Mouse (Mus musculus): Measurements from ENCODE around the gene Cxcl12.

The Cxcl12 gene

GRCm38 (mm10) chr6:117168321-117169011 is at the start of gene Cxcl12:
Cxcl12 (plus strand) TSS chr6:117168535.
- peak; percentile 67 for DNase-seq

GRCm38 (mm10) chr6:117122074-117122473 is 46.3 kb upstream of the Cxcl12 start:
- DNase-seq = no peak

GRCm38 (mm10) chr6:117126356-117126755 is 42.0 kb upstream of the Cxcl12 start:
- no peak for DNase-seq

DNA sequence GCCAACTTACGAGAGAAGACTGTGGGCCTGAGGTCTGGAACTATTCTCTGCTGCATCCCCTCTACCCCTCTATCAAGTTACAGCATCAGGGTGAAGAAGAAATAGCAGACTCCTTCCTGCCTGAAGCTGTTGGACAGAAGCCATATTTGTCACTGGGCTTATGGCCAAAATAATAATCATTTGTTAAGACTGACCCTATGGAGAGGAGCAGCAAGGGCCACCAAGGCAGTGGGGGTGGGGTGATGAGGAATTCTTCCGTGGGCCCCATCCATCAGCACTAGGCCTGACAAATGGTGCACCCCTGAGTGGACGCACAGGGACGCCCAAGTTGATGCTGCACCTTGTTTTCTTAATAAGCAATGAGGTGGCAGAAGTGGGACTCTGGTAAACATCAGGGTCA is 38.9 kb upstream of the Cxcl12 start:
- peak; percentile 23 for DNase-seq

GRCm38 (mm10) chr6:117130680-117131111 is 37.6 kb upstream of the Cxcl12 start:
- no peak for DNase-seq

DNA sequence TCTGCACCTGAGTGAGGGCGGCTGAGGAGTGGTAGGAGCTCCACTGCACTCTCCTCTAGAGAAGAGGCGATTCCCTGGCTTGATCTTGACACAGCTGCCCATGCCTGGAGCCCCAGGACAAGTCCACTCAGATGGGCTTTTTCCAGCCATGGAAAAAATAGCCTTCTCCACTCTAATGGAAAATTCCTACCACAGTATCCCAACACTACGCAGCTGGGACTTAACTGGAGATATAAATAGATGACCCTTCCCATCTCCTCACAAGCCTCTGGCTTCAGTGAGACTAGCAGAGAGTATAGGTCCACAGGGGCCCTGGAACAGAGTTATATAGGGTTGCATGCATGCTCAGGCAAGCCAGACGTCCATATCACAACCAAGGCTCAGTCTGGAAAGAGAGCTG is 33.8 kb upstream of the Cxcl12 start:
- no peak for DNase-seq

GRCm38 (mm10) chr6:117137735-117138134 is 30.6 kb upstream of the Cxcl12 start:
- peak; percentile 19 for DNase-seq

DNA sequence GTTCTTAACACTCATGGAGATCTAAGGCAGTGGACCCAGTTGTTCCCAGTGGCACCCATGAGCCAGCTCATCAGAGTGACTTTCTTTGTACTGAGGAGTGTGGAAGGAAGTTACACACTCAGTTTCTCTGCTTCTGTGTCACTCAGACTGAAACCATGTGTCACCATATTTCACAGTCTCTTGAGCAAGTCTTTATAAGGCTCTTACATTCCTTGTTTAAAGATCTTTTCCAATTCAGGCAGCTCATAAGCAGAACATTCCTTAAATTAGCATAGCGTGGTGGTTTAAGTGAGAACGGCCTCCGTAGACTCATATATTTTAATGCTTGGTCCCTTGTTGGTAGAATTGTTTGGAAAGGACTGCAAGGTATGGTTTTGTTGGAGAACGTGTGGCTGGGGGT is 27.4 kb upstream of the Cxcl12 start:
- DNase-seq = no peak

DNA sequence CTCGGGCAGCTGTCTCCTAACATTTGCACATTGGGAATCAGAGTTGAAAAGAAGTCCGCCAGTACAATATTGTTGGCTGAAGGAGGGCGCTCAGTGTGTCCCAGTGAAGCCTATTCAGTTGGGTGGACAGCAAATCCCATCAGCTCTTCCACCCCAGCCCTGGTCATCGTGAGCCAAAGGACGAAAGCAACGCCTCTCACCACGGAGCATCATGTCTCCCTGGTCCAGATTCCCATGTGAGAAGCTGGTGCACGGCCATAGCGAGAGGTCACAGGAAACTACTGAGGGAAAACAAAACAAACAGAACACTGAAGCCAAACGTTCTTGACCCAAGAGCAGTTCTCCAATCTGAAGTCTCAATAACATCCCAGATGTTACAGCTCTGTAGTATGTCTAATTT is 21.4 kb upstream of the Cxcl12 start:
- no peak for DNase-seq

DNA sequence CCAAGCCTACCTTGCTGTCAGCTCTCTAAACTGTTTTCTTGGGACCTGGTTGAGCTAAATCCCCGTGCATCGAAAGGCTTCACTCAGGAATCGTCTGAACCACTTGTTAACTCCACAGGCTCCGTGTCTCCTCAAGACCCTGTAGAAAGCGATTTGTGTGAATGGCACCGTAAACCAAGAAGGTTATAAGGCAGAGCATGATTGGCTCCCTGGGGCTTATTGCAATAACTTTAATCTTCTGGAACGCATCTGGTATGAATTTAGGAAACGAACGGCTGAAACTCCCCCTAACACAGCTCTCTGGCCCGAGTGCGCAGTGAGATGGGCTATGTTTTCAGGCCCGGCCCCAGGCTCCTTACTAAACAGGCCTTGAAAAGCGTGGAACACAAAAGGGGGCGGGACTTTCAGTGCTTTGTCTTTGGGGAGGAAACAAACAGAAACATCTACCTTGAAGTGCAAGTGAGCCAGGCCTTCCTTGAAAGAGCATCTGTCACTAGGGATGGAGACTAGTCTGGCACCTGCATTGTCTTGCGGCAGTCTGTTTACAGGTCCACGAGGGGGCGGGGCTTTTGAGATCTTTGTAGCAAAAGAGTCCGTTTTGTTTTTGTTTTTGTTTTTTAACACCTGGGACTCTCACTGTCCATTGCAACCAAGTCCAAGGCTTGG is 16.7 kb upstream of the Cxcl12 start:
- no peak for DNase-seq

GRCm38 (mm10) chr6:117153046-117153445 is 15.3 kb upstream of the Cxcl12 start:
- DNase-seq = no peak

- no peak for DNase-seq
Observed at GRCm38 (mm10) chr6:117156846-117157245, 11.5 kb upstream of the Cxcl12 start.

- DNase-seq = no peak
Observed at GRCm38 (mm10) chr6:117159710-117160690, 8.3 kb upstream of the Cxcl12 start.

DNA sequence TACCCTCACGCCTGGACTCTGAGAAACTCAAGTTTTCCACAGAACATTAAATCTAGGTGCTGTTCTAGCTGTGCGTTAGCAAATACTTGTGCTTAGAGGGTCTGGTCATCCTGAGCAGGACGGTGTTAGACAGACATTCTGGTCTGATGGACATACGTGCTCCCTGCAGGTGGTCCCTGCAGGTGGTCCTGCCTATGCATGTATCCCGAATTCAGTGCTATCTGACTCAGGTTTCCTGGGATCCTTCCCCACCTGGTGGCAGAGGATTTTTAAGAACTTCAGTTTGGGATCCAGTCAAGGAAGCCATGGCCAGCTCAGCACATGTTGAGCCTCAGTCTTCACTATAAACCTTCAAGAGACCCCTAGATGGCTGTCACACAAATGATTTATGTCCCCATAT is 4.8 kb upstream of the Cxcl12 start:
- DNase-seq = no peak

- DNase-seq = peak; percentile 89
Observed at GRCm38 (mm10) chr6:117166581-117167425, 1.5 kb upstream of the Cxcl12 start.

GRCm38 (mm10) chr6:117167426-117167730 is 957 bp upstream of the Cxcl12 start:
- no peak for DNase-seq

DNA sequence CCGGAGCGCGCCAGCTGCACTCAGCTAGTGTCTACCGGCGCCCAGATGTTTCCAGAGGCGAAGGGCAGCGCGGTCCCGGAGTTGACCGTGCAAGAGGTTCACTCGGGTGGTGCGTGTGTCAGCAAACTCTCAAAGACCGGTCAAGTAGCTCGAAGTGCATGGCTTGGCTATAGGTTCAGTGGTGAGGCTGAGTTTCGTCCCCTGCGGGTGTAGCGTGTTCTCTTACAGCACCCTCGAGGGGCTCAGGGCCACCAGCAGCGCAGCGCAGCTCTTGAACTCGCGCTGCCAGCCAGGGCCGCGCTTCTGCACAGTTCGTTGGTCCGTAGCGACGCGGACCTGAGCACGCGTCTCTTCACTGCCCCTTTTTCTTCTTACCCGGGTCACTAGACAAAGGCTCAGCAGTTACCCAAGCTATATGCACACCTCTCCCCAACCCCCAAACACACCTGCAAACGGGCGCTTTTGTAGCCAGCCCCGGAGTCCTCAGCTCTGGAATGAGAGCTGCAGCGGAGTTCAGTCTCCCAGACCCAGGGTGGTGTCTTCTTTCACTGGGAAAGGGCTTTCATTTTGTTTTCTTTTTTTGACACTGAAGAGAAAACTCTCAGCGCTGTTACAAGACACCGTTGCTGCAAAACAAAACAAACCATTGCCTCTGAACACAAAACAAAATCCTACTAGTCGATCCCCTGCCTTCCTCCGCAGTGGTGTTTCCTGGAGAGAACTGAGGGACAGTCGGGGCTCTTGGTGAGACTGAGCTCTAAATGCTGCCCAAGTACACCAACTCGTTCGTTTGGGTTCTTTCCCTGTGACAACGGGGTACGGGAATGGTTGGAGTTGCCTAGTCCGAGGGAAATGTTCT is 945 bp downstream of the Cxcl12 start:
- DNase-seq = no peak

- no peak for DNase-seq
Observed at GRCm38 (mm10) chr6:117169910-117170747, 1.8 kb downstream of the Cxcl12 start.

GRCm38 (mm10) chr6:117172358-117172757 is 4.0 kb downstream of the Cxcl12 start:
- no peak for DNase-seq

DNA sequence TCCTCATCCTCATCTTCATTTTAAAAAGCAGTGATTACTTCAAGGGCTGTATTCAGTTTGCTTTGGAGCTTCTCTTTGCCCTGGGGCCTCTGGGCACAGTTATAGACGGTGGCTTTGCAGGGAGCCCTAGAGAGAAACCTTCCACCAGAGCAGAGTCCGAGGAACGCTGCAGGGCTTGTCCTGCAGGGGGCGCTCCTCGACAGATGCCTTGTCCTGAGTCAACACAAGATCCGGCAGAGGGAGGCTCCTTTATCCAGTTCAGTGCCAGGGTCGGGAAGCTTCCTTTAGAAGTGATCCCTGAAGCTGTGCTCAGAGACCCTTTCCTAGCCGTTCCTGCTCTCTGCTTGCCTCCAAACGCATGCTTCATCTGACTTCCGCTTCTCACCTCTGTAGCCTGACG is 5.5 kb downstream of the Cxcl12 start:
- DNase-seq = peak; percentile 87

Data from lung, postnatal 10 days (tissue).